Mouse (Mus musculus): ENCODE measurements around the gene Ankrd52. TPM values are rescaled to one million over a fixed set of nuclear protein-coding genes. Genes with fewer than 3 reads are reported as not detected.

The Ankrd52 gene
- polyA plus RNA-seq, 1 experiment from 2014 or later: 11.7 TPM

DNA sequence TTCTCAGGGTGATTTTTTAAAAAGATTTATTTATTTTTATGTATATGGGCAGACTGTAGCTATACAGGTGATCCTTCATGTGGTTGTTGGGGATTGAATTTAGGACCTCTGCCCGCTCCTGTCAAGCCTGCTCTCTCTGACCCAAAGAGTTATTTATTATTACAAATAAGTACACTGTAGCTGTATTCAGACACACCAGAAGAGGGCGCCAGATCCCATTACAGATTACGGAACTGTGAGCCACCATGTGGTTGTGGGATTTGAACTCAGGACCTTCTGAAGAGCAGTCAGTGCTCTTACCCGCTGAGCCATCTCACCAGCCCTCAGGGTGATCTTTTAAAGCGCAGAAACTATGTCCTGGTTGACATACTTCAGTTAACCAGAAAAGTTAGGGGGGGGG is 4.8 kb upstream of the Ankrd52 start:
- 89% methylated on average over 5 of the region's 5 CpGs for WGBS
- Histone ChIP-seq H3K36me3 (no peaks in the 10 kb centered on the region), H3K9ac (no peak overlapping the region), H3K4me3 (no peak overlapping the region), H3K9me3 (no peaks in the 10 kb centered on the region), H3K4me2 (no peak overlapping the region), H3K27ac (no peak overlapping the region), H3K4me1 (replicated peaks) (peaks cover 29% of the 10 kb centered on the region), H3K27me3 (no peaks in the 10 kb centered on the region)
- ATAC-seq (ENCODE audit: low FRiP score): no peak

DNA sequence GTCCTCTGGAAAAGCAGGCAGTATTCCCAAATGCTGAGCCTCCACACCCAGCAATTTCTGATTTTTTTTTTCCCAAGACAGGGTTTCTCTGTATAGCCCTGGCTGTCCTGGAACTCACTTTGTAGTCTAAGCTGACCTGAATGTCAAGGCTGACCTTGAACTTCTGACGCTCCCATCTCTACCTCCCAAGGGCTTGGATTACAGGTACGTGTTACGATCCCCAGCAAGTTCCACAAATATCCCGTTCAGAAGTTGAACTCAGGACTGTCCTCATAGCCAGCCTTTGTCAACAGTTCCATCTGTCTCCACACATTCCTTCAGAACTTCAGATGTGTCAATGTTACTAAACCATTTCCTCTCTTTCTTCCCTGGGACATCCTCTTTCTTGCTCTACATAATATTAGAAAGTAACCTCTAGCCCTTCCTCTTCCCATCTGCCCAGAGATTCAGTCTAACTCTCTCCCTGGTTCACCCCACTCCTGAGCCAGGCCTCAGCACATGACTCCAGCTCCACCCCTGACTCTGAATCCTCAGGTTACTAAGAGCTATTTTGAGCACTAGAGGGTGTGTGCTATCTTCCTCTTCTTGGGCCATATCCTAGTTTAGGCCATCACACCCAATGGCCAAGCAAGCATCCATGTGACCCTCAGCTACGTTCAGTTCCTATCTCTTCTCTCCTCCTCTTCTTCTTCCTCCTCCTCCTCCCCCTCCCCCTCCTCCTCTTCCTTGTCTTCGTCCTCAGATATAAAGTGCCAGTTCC is 3.7 kb upstream of the Ankrd52 start:
- no peaks in the 10 kb centered on the region for H3K27me3 ChIP-seq
- ATAC-seq (ENCODE audit: low FRiP score): no peak
- WGBS: 84% methylated on average over 6 of the region's 6 CpGs
- no peaks in the 10 kb centered on the region for H3K9me3 ChIP-seq
- H3K4me1 ChIP-seq (replicated peaks): peaks cover 23% of the 10 kb centered on the region
- H3K9ac ChIP-seq: no peak overlapping the region
- no peak overlapping the region for H3K27ac ChIP-seq
- H3K36me3 ChIP-seq: 0 out of 2 replicates have a peak, but pooled peaks cover under 1% of the 10 kb centered on the region
- no peak overlapping the region for H3K4me3 ChIP-seq
- H3K4me2 ChIP-seq: no peak overlapping the region

DNA sequence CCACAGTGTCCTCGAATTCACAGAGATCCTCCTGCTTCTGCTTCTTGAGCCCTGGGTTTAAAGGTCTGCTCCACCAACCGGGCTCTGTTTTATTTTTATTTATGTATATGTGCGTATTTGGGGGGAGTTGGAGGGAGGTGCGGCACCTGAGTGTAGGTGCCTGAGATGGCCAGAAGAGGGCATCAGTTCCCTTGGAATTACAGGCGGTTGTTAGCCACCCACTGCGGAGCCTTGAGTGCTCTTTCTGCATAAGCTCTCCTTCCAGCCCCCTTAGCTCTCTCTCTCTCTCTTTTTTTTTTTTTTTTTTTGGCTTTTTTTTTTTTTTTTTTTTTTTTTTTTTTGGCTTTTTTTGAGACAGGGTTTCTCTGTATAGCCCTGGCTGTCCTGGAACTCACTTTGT is 2.5 kb upstream of the Ankrd52 start:
- Histone ChIP-seq H3K27ac (no peak overlapping the region), H3K9me3 (no peaks in the 10 kb centered on the region), H3K36me3 (peaks cover 11% of the 10 kb centered on the region), H3K9ac (no peak overlapping the region), H3K4me3 (no peak overlapping the region), H3K4me1 (replicated peaks) (peaks cover 32% of the 10 kb centered on the region), H3K4me2 (no peak overlapping the region), H3K27me3 (no peaks in the 10 kb centered on the region)
- ATAC-seq (ENCODE audit: low FRiP score): no peak
- 78% methylated on average over 6 of the region's 6 CpGs for WGBS

DNA sequence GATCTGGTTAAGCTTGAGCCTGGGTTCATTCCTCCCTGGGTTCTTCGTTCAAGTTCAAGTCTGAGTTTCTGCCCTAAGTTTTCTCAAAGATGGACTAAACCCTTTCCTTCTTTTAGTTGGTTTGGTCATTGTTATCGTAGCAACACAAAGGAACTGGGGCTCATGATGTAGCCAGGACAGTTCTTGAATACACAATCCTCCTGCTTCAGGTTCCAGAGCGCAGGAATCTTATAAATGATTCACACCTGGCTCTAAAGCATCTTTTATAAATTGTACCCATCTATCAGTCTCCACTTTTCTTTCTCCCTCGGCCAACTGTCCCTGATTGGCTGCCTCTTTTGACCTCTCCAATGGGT is 838 bp upstream of the Ankrd52 start:
- Histone ChIP-seq H3K27ac (peak overlapping the region; percentile 97), H3K9me3 (no peaks in the 10 kb centered on the region), H3K27me3 (no peaks in the 10 kb centered on the region), H3K9ac (peak overlapping the region; percentile 100), H3K4me1 (replicated peaks) (peaks cover 29% of the 10 kb centered on the region), H3K36me3 (peaks cover 28% of the 10 kb centered on the region), H3K4me3 (peak overlapping the region; percentile 96), H3K4me2 (peak overlapping the region; percentile 63)
- no peak for ATAC-seq (ENCODE audit: low FRiP score)
- 45% methylated on average over 4 of the region's 4 CpGs for WGBS

DNA sequence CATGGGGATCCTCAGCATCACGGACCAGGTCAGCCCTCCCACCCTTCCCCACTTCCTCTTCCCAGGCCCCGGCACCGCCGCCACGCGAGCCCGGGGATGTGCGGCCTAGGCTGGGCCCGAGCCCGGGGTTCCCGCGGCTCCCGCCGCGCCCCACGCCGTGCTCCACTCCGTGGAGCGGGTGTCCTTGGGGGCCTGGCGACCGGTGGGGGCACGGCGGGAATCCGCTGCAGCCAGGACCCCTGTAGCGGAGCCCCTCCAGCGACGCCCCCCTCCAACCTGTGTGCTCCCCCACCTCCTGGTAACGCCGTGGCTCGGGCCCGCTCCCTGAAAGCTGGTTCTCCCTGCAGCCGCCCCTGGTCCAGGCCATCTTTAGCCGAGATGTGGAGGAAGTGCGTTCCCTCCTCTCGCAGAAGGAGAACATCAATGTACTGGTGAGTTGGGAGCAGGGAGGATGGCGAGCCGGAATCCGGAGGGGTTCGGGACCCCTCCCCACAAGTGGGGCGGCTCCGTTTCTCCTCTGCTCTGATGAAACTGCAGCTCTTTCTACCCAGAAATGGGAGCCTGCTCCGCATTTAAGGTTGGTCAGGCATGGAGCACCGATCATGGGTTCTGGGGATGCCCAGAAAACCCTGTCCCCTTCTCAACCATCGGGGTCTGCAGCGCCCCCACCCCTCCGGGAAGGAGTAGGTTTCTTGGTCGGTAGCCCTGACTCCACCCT is 466 bp downstream of the Ankrd52 start:
- 0% methylated on average over 38 of the region's 47 CpGs for WGBS

DNA sequence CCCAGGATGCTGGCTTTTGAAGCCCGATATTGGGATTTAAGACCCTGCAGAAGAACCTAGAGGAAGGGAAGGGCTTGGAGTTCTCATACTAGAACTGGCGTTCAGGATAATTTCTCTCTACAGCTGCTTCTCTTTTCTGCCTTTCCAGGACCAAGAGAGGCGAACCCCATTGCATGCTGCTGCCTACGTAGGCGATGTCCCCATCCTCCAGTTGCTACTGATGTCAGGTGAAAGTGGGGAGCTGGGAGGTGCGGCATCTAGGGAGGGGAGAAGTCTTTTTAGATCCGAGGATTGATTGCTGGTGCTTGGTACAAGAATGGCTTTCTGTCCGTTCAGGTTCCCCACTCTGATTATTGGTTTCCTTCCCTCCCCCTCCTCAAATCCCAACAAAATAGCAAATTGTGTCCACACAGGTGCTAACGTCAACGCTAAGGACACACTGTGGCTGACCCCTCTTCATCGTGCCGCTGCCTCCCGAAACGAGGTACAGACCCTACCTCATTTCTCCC is 1.1 kb downstream of the Ankrd52 start:
- no peak for ATAC-seq (ENCODE audit: low FRiP score)
- H3K4me1 ChIP-seq (replicated peaks): peaks cover 29% of the 10 kb centered on the region
- peak overlapping the region; percentile 97 for H3K27ac ChIP-seq
- H3K36me3 ChIP-seq: peaks cover 47% of the 10 kb centered on the region
- 54% methylated on average over 14 of the region's 14 CpGs for WGBS
- peak overlapping the region; percentile 100 for H3K9ac ChIP-seq
- peak overlapping the region; percentile 63 for H3K4me2 ChIP-seq
- H3K27me3 ChIP-seq: no peaks in the 10 kb centered on the region
- H3K4me3 ChIP-seq: peak overlapping the region; percentile 96
- no peaks in the 10 kb centered on the region for H3K9me3 ChIP-seq

More for the DNA sequence above, 466 bp downstream of the Ankrd52 start:
- peaks cover 29% of the 10 kb centered on the region for H3K4me1 ChIP-seq (replicated peaks)
- peaks cover 41% of the 10 kb centered on the region for H3K36me3 ChIP-seq
- peak overlapping the region; percentile 97 for H3K27ac ChIP-seq
- peak overlapping the region; percentile 96 for H3K4me3 ChIP-seq
- peak overlapping the region; percentile 63 for H3K4me2 ChIP-seq
- H3K9me3 ChIP-seq: no peaks in the 10 kb centered on the region
- H3K9ac ChIP-seq: peak overlapping the region; percentile 100
- no peaks in the 10 kb centered on the region for H3K27me3 ChIP-seq
- ATAC-seq (ENCODE audit: low FRiP score): peak; percentile 76

DNA sequence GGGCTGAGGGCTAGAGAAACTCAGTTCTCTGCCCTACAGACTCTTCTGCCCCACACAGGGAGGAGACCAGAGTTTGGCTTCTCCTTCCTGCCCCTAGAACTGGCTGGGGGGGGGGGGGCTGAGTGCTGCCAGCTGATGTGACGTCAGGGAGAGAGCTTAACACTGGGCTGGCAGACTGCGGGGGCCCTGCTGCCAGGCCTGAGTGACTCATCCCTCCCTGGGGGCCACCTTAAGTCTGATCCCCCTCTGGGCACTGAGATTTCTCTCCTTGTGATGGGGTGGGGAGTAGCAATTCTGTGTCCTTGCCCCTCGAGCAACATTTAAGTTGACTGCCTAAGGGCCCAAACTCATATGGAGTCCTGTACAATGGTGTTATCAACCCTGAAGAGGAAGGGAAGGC is 1.5 kb downstream of the Ankrd52 start:
- Histone ChIP-seq H3K27ac (peak overlapping the region; percentile 97; the same call in 1 of the 2 replicates), H3K4me1 (replicated peaks) (peaks cover 29% of the 10 kb centered on the region), H3K36me3 (peaks cover 52% of the 10 kb centered on the region), H3K27me3 (no peaks in the 10 kb centered on the region), H3K9me3 (no peaks in the 10 kb centered on the region), H3K4me2 (peak overlapping the region; percentile 63), H3K4me3 (peak overlapping the region; percentile 96), H3K9ac (peak overlapping the region; percentile 100)
- no peak for ATAC-seq (ENCODE audit: low FRiP score)
- WGBS: 58% methylated on average over 3 of the region's 3 CpGs

DNA sequence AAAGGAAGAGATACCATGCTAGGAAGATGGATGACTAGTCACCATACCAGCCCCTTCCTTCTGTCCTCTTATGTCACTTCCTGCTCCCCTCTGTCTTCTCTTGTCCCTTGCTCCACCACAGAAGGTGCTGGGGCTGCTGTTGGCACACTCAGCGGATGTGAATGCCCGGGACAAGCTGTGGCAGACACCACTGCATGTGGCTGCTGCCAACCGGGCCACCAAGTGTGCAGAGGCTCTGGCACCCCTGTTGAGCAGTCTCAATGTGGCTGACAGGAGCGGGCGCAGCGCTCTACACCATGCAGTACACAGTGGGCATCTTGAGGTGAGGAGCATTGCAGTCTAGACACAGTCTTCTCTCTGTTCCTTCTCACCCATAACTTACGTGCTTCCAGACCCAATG is 2.3 kb downstream of the Ankrd52 start:
- no peak overlapping the region for H3K27ac ChIP-seq
- H3K36me3 ChIP-seq: peaks cover 60% of the 10 kb centered on the region
- 92% methylated on average over 7 of the region's 7 CpGs for WGBS
- no peak for ATAC-seq (ENCODE audit: low FRiP score)
- H3K4me2 ChIP-seq: no peak overlapping the region
- H3K4me3 ChIP-seq: no peak overlapping the region
- H3K4me1 ChIP-seq (replicated peaks): peaks cover 29% of the 10 kb centered on the region
- no peaks in the 10 kb centered on the region for H3K9me3 ChIP-seq
- no peaks in the 10 kb centered on the region for H3K27me3 ChIP-seq
- H3K9ac ChIP-seq: peak overlapping the region; percentile 100; the same call in 1 of the 2 replicates

DNA sequence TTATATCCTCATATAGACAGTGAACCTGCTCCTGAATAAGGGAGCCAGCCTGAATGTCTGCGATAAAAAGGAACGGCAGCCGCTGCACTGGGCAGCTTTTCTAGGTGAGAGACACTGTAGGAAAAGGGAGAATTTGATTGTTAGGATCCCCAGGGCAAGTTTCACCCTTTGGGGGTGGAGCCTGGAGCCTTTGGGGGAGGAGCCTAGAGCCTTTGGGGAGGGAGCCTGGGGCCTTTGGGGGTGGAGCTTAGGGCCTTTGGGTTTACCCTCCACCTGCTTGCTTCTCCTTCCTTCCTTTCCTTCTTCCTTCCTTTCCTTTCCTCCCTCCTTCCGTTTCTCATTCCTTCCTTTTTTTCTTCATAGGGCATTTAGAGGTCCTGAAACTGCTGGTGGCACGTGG is 3.6 kb downstream of the Ankrd52 start:
- Histone ChIP-seq H3K4me2 (no peak overlapping the region), H3K4me1 (replicated peaks) (peaks cover 29% of the 10 kb centered on the region), H3K9ac (no peak overlapping the region), H3K36me3 (peaks cover 73% of the 10 kb centered on the region), H3K4me3 (no peak overlapping the region), H3K27me3 (no peaks in the 10 kb centered on the region), H3K9me3 (no peaks in the 10 kb centered on the region), H3K27ac (no peak overlapping the region)
- 93% methylated on average over 5 of the region's 5 CpGs for WGBS
- ATAC-seq (ENCODE audit: low FRiP score): no peak

DNA sequence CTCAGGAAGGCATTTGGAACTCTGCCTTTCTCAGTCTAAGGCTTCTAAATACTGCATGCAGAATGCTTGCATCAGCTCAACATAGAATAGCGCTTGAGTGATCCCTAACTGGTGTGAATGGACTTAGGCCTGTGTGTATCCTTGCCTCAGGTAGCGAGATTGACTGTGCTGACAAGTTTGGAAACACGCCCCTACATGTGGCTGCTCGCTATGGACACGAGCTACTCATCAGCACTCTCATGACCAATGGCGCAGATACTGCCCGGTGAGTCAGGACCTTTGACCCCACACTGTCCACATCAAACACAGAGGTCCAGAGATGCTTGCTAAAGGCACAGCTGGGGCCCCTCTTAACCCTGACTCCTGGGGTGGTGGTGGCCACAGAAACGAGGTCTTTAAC is 5.6 kb downstream of the Ankrd52 start:
- peaks cover 18% of the 10 kb centered on the region for H3K4me1 ChIP-seq (replicated peaks)
- no peak overlapping the region for H3K27ac ChIP-seq
- WGBS: 81% methylated on average over 8 of the region's 8 CpGs
- no peaks in the 10 kb centered on the region for H3K9me3 ChIP-seq
- ATAC-seq (ENCODE audit: low FRiP score): no peak
- no peak overlapping the region for H3K9ac ChIP-seq
- H3K36me3 ChIP-seq: peaks cover 92% of the 10 kb centered on the region
- H3K4me2 ChIP-seq: no peak overlapping the region
- H3K4me3 ChIP-seq: no peak overlapping the region
- no peaks in the 10 kb centered on the region for H3K27me3 ChIP-seq

DNA sequence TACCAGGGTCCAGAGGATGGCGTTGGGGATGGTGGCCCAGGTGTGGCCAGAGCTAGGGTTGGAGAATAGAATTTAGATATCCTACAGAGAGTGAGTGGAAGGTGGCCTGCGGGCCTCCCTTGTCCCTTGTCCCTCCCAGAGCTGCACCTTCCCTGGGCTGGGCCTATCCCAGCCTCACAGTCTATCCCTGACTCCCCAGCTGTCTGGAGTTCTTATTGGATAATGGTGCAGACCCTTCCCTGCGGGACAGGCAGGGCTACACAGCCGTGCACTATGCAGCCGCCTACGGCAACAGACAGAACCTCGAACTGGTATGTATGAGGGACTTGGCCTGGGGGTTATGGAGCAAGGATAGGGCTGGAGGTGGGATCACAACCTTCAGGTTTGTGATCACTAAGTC is 9.0 kb downstream of the Ankrd52 start:
- Histone ChIP-seq H3K27ac (0 out of 2 replicates have a peak overlapping the region, but pooled peaks have one; percentile 2), H3K36me3 (peaks cover 100% of the 10 kb centered on the region), H3K4me2 (no peak overlapping the region), H3K4me1 (replicated peaks) (no peaks in the 10 kb centered on the region), H3K9ac (no peak overlapping the region), H3K27me3 (no peaks in the 10 kb centered on the region), H3K9me3 (no peaks in the 10 kb centered on the region), H3K4me3 (no peak overlapping the region)
- ATAC-seq (ENCODE audit: low FRiP score): no peak; the same call in 1 of the 2 replicates
- 93% methylated on average over 7 of the region's 7 CpGs for WGBS

DNA sequence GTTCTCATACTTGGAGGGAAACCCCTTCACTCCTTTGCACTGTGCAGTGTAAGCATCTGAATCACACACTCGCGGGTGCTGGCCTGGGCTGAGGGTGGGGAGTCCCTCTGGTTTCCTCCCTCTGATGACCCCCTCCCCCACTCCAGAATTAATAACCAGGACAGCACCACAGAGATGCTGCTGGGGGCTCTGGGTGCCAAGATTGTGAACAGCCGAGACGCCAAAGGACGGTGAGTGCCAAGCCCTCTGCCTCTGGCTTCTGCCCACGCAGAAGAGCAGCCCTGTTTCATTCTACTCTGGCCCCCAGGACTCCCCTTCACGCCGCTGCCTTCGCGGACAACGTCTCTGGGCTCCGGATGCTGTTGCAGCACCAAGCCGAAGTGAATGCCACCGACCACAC is 12.0 kb downstream of the Ankrd52 start:
- no peak overlapping the region for H3K27ac ChIP-seq
- no peak for ATAC-seq (ENCODE audit: low FRiP score)

More for the DNA sequence above, 12.0 kb downstream of the Ankrd52 start:
- H3K9ac ChIP-seq: no peak overlapping the region
- H3K4me1 ChIP-seq (replicated peaks): no peaks in the 10 kb centered on the region
- no peaks in the 10 kb centered on the region for H3K27me3 ChIP-seq
- H3K4me3 ChIP-seq: no peak overlapping the region
- H3K36me3 ChIP-seq: peaks cover 100% of the 10 kb centered on the region
- 89% methylated on average over 14 of the region's 14 CpGs for WGBS
- no peak overlapping the region for H3K4me2 ChIP-seq
- H3K9me3 ChIP-seq: no peaks in the 10 kb centered on the region
